Mouse (Mus musculus): ENCODE results near the gene Usb1. TPM values are rescaled to one million over a fixed set of nuclear protein-coding genes. Genes with fewer than 3 reads are reported as not detected.

Gene Usb1
- polyA plus RNA-seq, 1 experiment from 2014 or later = 32.4 TPM

DNA sequence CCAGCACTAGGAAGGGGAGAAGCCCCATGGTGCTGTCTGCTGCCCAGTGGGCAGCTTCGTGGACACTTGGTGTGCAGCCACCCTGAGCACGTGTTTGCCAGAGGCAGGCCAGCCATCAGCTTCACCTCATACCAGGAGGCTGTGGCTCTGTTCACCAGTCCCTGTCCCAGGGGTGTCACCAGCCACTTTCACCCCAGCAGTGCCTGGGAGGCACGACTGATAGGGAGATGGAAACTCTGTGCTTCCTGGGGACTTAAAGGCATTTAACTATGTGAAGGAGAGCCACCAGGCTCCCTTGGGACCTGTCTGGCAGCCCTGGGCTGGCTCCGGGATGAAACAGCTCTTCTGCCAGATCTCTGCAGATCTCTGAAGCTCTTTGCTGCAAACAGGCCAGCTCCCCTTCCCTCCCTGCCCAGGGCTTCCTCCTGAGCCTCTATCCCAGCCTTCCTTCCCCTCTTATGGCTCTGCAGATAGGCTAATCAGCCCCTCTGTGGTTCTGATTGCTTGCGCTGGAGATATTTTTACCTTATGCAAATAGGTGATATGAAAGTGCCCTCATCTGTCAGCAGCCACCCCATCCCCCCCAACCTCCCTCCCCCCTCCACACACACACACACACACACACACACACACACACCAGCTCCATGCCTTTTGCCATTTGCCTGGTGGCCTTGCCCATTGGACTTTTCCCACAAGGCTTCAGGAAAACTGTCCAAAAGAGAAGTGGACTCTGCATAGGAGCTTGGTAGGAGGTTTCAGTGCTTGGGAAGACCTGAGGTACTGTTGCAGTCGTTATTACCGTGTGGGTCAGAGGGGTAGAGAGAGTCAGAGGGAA is 28.3 kb downstream of the Usb1 start:
- H3K9me3 ChIP-seq (replicated peaks; ENCODE audit: control insufficient read depth, low read length) = no peaks in the 10 kb centered on the region
- 23% methylated on average over 7 of the region's 7 CpGs for WGBS
- H3K27me3 ChIP-seq (ENCODE audit: control insufficient read depth, insufficient read depth, low read length) = no peaks in the 10 kb centered on the region
- H3K36me3 ChIP-seq (ENCODE audit: control insufficient read depth, insufficient read depth) = no peaks in the 10 kb centered on the region
- peak; percentile 72 for ATAC-seq (replicated peaks; ENCODE audit: extremely low read depth, insufficient read depth, low FRiP score)
- peaks cover 87% of the 10 kb centered on the region for H3K4me1 ChIP-seq (ENCODE audit: control insufficient read depth, insufficient read depth, low read length)
- H3K4me2 ChIP-seq (ENCODE audit: low read depth, low read length) = peak overlapping the region; percentile 54
- peak overlapping the region; percentile 65 for H3K9ac ChIP-seq (ENCODE audit: low read length)
- peak overlapping the region; percentile 97 for H3K27ac ChIP-seq (ENCODE audit: low read length)
- peak overlapping the region; percentile 19; the same call in 1 of the 2 replicates for H3K4me3 ChIP-seq (ENCODE audit: low read length)

- no peaks in the 10 kb centered on the region for H3K27me3 ChIP-seq (ENCODE audit: control insufficient read depth, insufficient read depth, low read length)
- H3K4me3 ChIP-seq (ENCODE audit: low read length) = peak overlapping the region; percentile 15
- ATAC-seq (replicated peaks; ENCODE audit: extremely low read depth, insufficient read depth, low FRiP score) = peak; percentile 20
- H3K36me3 ChIP-seq (ENCODE audit: control insufficient read depth, insufficient read depth) = no peaks in the 10 kb centered on the region
- 23% methylated on average over 3 of the region's 3 CpGs for WGBS
- H3K4me2 ChIP-seq (ENCODE audit: low read depth, low read length) = peak overlapping the region; percentile 54
- H3K9ac ChIP-seq (ENCODE audit: low read length) = peak overlapping the region; percentile 12
- no peaks in the 10 kb centered on the region for H3K9me3 ChIP-seq (replicated peaks; ENCODE audit: control insufficient read depth, low read length)
- H3K4me1 ChIP-seq (ENCODE audit: control insufficient read depth, insufficient read depth, low read length) = peaks cover 86% of the 10 kb centered on the region
- H3K27ac ChIP-seq (ENCODE audit: low read length) = peak overlapping the region; percentile 97
Observed at GRCm38 (mm10) chr8:95361016-95361341, 28.9 kb downstream of the Usb1 start.

DNA sequence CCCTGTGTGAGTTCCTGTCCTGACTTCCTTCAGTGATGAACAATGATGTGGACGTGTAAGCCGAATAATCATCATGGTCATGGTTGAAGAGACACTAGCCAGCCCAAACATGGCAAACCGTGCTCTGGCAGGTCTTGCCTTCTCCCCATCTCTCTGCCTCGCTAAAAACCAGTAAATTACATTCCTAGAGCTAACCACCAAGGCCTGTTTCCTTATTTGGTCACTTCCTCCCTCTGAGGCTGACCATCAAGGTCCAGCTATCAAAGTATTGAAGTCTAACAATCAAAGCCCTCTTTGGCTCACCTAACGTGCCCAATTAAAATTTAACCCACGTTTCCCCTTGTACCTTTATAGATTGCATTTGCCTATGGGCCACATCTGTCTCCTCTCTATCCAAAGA is 30.2 kb downstream of the Usb1 start:
- 47% methylated on average over 6 of the region's 6 CpGs for WGBS
- H3K27ac ChIP-seq (ENCODE audit: low read length) = peak overlapping the region; percentile 31
- no peak overlapping the region; the same call in 1 of the 2 replicates for H3K9ac ChIP-seq (ENCODE audit: low read length)
- H3K4me3 ChIP-seq (ENCODE audit: low read length) = no peak overlapping the region
- H3K4me1 ChIP-seq (ENCODE audit: control insufficient read depth, insufficient read depth, low read length) = peaks cover 80% of the 10 kb centered on the region
- no peaks in the 10 kb centered on the region for H3K9me3 ChIP-seq (replicated peaks; ENCODE audit: control insufficient read depth, low read length)
- no peaks in the 10 kb centered on the region for H3K36me3 ChIP-seq (ENCODE audit: control insufficient read depth, insufficient read depth)
- H3K27me3 ChIP-seq (ENCODE audit: control insufficient read depth, insufficient read depth, low read length) = no peaks in the 10 kb centered on the region
- H3K4me2 ChIP-seq (ENCODE audit: low read depth, low read length) = no peak overlapping the region
- ATAC-seq (replicated peaks; ENCODE audit: extremely low read depth, insufficient read depth, low FRiP score) = no peak

DNA sequence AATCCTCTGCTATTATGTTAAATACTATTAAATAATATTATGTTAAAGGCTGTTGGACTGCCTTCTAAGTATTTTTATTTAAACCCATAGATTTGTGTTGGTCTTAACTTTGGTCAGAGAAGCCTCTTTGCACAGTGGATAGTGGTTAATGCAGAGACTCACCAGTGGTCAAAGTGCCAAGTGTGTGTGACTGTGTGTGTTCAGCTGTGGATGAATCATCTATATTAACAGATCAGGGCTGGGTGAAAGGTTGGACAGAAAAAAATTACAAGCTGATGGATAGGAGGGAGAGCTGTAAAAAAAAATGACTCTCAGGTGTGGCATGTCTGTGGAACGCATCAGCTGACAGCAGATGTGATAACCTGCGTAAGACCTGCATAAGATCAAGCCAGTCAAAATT is 31.8 kb downstream of the Usb1 start:
- H3K9me3 ChIP-seq (replicated peaks; ENCODE audit: control insufficient read depth, low read length) = no peaks in the 10 kb centered on the region
- peaks cover 68% of the 10 kb centered on the region for H3K4me1 ChIP-seq (ENCODE audit: control insufficient read depth, insufficient read depth, low read length)
- 91% methylated on average over 2 of the region's 2 CpGs for WGBS
- no peak for ATAC-seq (replicated peaks; ENCODE audit: extremely low read depth, insufficient read depth, low FRiP score)
- no peak overlapping the region for H3K4me3 ChIP-seq (ENCODE audit: low read length)
- no peaks in the 10 kb centered on the region for H3K27me3 ChIP-seq (ENCODE audit: control insufficient read depth, insufficient read depth, low read length)
- H3K36me3 ChIP-seq (ENCODE audit: control insufficient read depth, insufficient read depth) = peaks cover 9% of the 10 kb centered on the region
- no peak overlapping the region for H3K27ac ChIP-seq (ENCODE audit: low read length)
- H3K4me2 ChIP-seq (ENCODE audit: low read depth, low read length) = no peak overlapping the region
- H3K9ac ChIP-seq (ENCODE audit: low read length) = no peak overlapping the region

DNA sequence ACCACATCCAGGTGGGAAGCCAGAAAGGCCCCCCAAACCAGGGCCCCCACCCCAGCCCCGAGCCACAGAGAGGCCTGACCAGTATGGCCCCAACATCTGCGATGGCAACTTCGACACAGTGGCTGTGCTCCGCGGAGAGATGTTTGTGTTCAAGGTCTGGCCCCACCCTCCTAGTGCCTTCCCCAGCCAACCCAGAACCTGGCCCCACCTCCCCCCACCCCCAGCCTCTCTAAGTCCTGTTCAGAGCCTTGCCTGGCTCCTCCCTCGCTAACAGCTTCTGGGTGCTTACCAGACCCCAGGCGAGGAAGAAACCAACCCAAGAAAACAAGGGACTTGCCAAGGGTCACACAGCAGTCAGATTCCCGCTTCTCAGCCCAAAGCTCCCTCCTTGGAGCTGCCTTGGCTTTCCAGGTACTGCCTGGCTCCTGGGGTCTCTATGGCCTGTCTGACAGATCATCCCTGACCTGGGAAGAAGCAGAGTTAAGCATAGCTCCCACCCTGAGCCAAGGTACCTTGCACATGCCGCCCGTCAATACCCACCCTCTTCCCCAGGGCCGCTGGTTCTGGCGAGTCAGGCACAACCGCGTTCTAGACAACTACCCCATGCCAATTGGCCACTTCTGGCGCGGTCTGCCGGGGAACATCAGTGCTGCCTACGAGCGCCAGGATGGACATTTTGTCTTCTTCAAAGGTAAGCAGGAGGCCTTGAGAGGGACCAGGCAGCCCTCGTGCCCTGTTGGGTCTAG is 37.7 kb downstream of the Usb1 start:
- WGBS = 53% methylated on average over 20 of the region's 20 CpGs
- H3K9me3 ChIP-seq (replicated peaks; ENCODE audit: control insufficient read depth, low read length) = no peaks in the 10 kb centered on the region
- H3K36me3 ChIP-seq (ENCODE audit: control insufficient read depth, insufficient read depth) = peaks cover 27% of the 10 kb centered on the region
- peaks cover 46% of the 10 kb centered on the region for H3K4me1 ChIP-seq (ENCODE audit: control insufficient read depth, insufficient read depth, low read length)
- ATAC-seq (replicated peaks; ENCODE audit: extremely low read depth, insufficient read depth, low FRiP score) = peak; percentile 34; the same call in 1 of the 2 replicates
- H3K27me3 ChIP-seq (ENCODE audit: control insufficient read depth, insufficient read depth, low read length) = no peaks in the 10 kb centered on the region
- peak overlapping the region; percentile 34 for H3K4me2 ChIP-seq (ENCODE audit: low read depth, low read length)
- H3K27ac ChIP-seq (ENCODE audit: low read length) = no peak overlapping the region
- 0 out of 2 replicates have a peak overlapping the region, but pooled peaks have one; percentile 35 for H3K9ac ChIP-seq (ENCODE audit: low read length)
- H3K4me3 ChIP-seq (ENCODE audit: low read length) = no peak overlapping the region; the same call in 1 of the 2 replicates

DNA sequence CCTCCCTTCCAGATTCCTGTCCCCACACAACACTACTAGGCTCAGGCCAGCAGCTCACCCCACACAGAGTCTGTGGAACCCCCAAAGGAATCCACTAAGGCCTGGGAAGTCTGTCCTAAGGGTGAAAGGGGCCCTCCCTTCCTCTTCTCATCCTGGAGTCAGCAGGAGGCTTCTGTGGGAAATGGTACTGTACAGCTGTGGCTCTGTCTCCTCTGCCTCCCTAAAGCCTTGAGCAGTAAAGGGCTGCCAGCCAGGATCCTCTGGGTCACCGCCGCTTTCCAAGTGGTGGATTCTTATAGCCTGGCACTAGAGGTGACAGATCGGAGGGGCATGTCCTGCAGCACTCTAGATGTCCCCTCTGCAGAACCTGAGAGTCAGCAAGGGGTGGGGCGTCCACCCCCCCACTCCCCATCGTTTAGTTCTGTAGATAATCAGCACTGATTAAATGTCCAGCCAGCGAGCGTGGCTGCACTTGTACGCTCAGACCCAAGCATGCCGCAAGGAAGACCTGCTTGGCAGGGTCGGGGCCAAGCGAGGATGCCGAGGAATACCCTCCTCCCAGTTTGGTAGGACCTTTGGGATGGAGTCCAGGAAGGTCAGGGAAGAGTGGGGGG is 41.4 kb downstream of the Usb1 start:
- H3K27ac ChIP-seq (ENCODE audit: low read length) = peak overlapping the region; percentile 39; the same call in 1 of the 2 replicates
- 52% methylated on average over 12 of the region's 12 CpGs for WGBS
- H3K27me3 ChIP-seq (ENCODE audit: control insufficient read depth, insufficient read depth, low read length) = no peaks in the 10 kb centered on the region
- no peaks in the 10 kb centered on the region for H3K9me3 ChIP-seq (replicated peaks; ENCODE audit: control insufficient read depth, low read length)
- no peak for ATAC-seq (replicated peaks; ENCODE audit: extremely low read depth, insufficient read depth, low FRiP score)
- no peak overlapping the region for H3K4me3 ChIP-seq (ENCODE audit: low read length)
- peaks cover 39% of the 10 kb centered on the region for H3K4me1 ChIP-seq (ENCODE audit: control insufficient read depth, insufficient read depth, low read length)
- no peak overlapping the region for H3K4me2 ChIP-seq (ENCODE audit: low read depth, low read length)
- H3K9ac ChIP-seq (ENCODE audit: low read length) = 0 out of 2 replicates have a peak overlapping the region, but pooled peaks have one; percentile 1
- peaks cover 21% of the 10 kb centered on the region for H3K36me3 ChIP-seq (ENCODE audit: control insufficient read depth, insufficient read depth)

- Histone ChIP-seq H3K4me1 (ENCODE audit: control insufficient read depth, insufficient read depth, low read length) (peaks cover 32% of the 10 kb centered on the region), H3K4me2 (ENCODE audit: low read depth, low read length) (no peak overlapping the region), H3K4me3 (ENCODE audit: low read length) (no peak overlapping the region), H3K36me3 (ENCODE audit: control insufficient read depth, insufficient read depth) (peaks cover 12% of the 10 kb centered on the region), H3K9me3 (replicated peaks; ENCODE audit: control insufficient read depth, low read length) (no peaks in the 10 kb centered on the region), H3K9ac (ENCODE audit: low read length) (no peak overlapping the region), H3K27me3 (ENCODE audit: control insufficient read depth, insufficient read depth, low read length) (no peaks in the 10 kb centered on the region), H3K27ac (ENCODE audit: low read length) (peak overlapping the region; percentile 27; the same call in 1 of the 2 replicates)
- no peak for ATAC-seq (replicated peaks; ENCODE audit: extremely low read depth, insufficient read depth, low FRiP score)
- 73% methylated on average over 3 of the region's 3 CpGs for WGBS
Observed at GRCm38 (mm10) chr8:95374429-95374828, 42.3 kb downstream of the Usb1 start.

DNA sequence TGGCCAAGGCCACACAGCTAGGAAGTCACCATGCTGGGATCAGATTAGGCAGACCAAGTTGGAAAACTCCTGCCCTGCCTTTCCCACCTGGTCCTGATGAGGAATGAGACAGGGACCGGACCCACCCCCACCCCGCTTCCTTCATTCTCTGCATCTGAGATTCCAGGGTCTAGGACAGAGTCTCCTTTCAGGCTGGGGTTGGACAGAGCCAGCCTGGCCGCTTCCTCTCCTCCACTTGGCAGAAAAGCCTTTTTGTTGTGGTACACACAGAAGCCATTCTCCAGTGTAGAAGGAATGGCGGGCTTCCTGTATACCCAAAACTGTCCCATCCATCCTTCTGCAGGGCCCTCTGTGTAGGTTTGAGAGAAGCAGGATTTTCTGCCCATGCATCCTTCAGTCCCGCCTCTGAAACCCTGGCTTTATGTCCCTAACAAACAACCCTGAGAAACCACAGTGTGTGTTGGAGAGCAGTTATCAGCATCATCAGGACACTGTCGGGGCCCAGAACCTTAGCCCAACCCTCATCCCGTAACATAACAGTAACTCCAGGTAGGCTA is 43.4 kb downstream of the Usb1 start:
- H3K9me3 ChIP-seq (replicated peaks; ENCODE audit: control insufficient read depth, low read length) = no peaks in the 10 kb centered on the region
- 75% methylated on average over 7 of the region's 7 CpGs for WGBS
- H3K27ac ChIP-seq (ENCODE audit: low read length) = 0 out of 2 replicates have a peak overlapping the region, but pooled peaks have one; percentile 13
- peaks cover 30% of the 10 kb centered on the region for H3K4me1 ChIP-seq (ENCODE audit: control insufficient read depth, insufficient read depth, low read length)
- no peak overlapping the region for H3K9ac ChIP-seq (ENCODE audit: low read length)
- H3K27me3 ChIP-seq (ENCODE audit: control insufficient read depth, insufficient read depth, low read length) = no peaks in the 10 kb centered on the region
- no peak for ATAC-seq (replicated peaks; ENCODE audit: extremely low read depth, insufficient read depth, low FRiP score)
- no peak overlapping the region for H3K4me2 ChIP-seq (ENCODE audit: low read depth, low read length)
- peaks cover 7% of the 10 kb centered on the region for H3K36me3 ChIP-seq (ENCODE audit: control insufficient read depth, insufficient read depth)
- H3K4me3 ChIP-seq (ENCODE audit: low read length) = no peak overlapping the region

Measured in heart, embryonic 16.5 days (tissue).